In genomic region chr12:31625016-31625415, GRCm38 (mm10) we compare ENCODE assay signal across 34 mouse cellular contexts.
"Had no signal": no experiment of that assay in that cellular context is flagged by ENCODE, and none has a peak within 500 bp of the region (broad histone marks: within the 10 kb centered on the region; RNA-seq: fewer than 3 reads in every experiment).

No protein-coding gene starts in this region.

- H3K27ac ChIP-seq: heart, embryonic 15.5 days; hindbrain, embryonic 10.5 days; hindbrain, embryonic 12.5 days; hindbrain, embryonic 13.5 days; hindbrain, embryonic 14.5 days; hindbrain, embryonic 15.5 days; hindbrain, postnatal 0 days; intestine, embryonic 15.5 days; kidney, embryonic 15.5 days; kidney, postnatal 0 days; layer of hippocampus, adult 2 months; left cerebral cortex, adult 2 months had no signal

- H3K4me3 ChIP-seq: heart, embryonic 12.5 days; heart, embryonic 13.5 days; heart, embryonic 15.5 days; hindbrain, embryonic 10.5 days; hindbrain, embryonic 12.5 days; hindbrain, embryonic 13.5 days; hindbrain, embryonic 15.5 days; intestine, embryonic 15.5 days; kidney, embryonic 15.5 days; layer of hippocampus, adult 2 months; left cerebral cortex, adult 2 months had no signal

- H3K9me3 ChIP-seq: heart, embryonic 12.5 days; heart, embryonic 13.5 days; heart, embryonic 15.5 days; hindbrain, embryonic 10.5 days; hindbrain, embryonic 12.5 days; hindbrain, embryonic 13.5 days; hindbrain, embryonic 15.5 days; intestine, embryonic 15.5 days; kidney, embryonic 15.5 days had no signal

- H3K9ac ChIP-seq: heart, embryonic 12.5 days; heart, embryonic 13.5 days; heart, embryonic 15.5 days; hindbrain, embryonic 12.5 days; hindbrain, embryonic 13.5 days; hindbrain, embryonic 14.5 days; hindbrain, embryonic 15.5 days; intestine, embryonic 15.5 days; kidney, embryonic 15.5 days had no signal

- H3K27me3 ChIP-seq: heart, embryonic 12.5 days; heart, embryonic 13.5 days; heart, embryonic 15.5 days; hindbrain, embryonic 12.5 days; hindbrain, embryonic 13.5 days; hindbrain, embryonic 15.5 days; intestine, embryonic 15.5 days; kidney, embryonic 15.5 days had no signal

- H3K36me3 ChIP-seq: hindbrain, embryonic 12.5 days; hindbrain, embryonic 15.5 days; intestine, embryonic 15.5 days had no signal

- H3K4me1 ChIP-seq: heart, embryonic 12.5 days; heart, embryonic 15.5 days; hindbrain, embryonic 10.5 days; hindbrain, embryonic 12.5 days; hindbrain, embryonic 13.5 days; hindbrain, embryonic 15.5 days; intestine, embryonic 15.5 days; kidney, embryonic 15.5 days had no signal

- H3K4me2 ChIP-seq: heart, embryonic 12.5 days; heart, embryonic 13.5 days; heart, embryonic 15.5 days; hindbrain, embryonic 12.5 days; hindbrain, embryonic 13.5 days; hindbrain, embryonic 14.5 days; hindbrain, embryonic 15.5 days; intestine, embryonic 15.5 days; kidney, embryonic 15.5 days had no signal

- DNase-seq: heart, postnatal 10 days; heart, postnatal 14 days; heart, postnatal 36 days; heart, postnatal 4 days; kidney, adult 11 months; kidney, adult 18-20 months; kidney, adult 2 months; kidney, adult 8-10 months; kidney, adult 9 months; kidney, postnatal 10 days; kidney, postnatal 14 days; kidney, postnatal 25 days; kidney, postnatal 36 days; kidney, postnatal 4 days; layer of hippocampus, adult 9-11 months; layer of hippocampus, postnatal 36 days had no signal

- ATAC-seq: hindbrain, embryonic 16.5 days; hindbrain, postnatal 0 days; inflammation-experienced regulatory T-cells, adult 6 months; intestine, embryonic 15.5 days; intestine, embryonic 16.5 days; intestine, postnatal 0 days had no signal
